Mouse (Mus musculus) embryonic facial prominence, embryonic 14.5 days (tissue): ENCODE measurements around the gene B3gat2. TPM values are rescaled to one million over a fixed set of nuclear protein-coding genes. Genes with fewer than 3 reads are reported as not detected.

Experiments
- ATAC-seq: fragments of 200-750 bp; cut with Nextera tagmentation; 2 replicates; pipeline ENCODE4 v1.8.0; 2017; ENCODE audit warnings: low read depth, moderate number of reproducible peaks, moderate TSS enrichment
- DNase-seq: peaks from one replicate; pipeline ENCODE4 v3.0.0-alpha.2; 2015; ENCODE audit warnings: low spot score
- H3K27ac ChIP-seq: fragments of 300-500 bp; sonication (generic); replicated peaks from 2 replicates; pipeline ENCODE4 v1.5.1; 2014; ENCODE audit warnings: low read depth, mild to moderate bottlenecking, low read length, moderate library complexity
- H3K27me3 ChIP-seq: fragments of 300-500 bp; sonication (generic); replicated peaks from 2 replicates; pipeline ENCODE4 v1.6.1; 2014; ENCODE audit warnings: low read length; ENCODE audit not compliant: control insufficient read depth, insufficient read depth
- H3K36me3 ChIP-seq: fragments of 300-500 bp; sonication (generic); 2 replicates; pipeline ENCODE4 v1.6.1; 2014; ENCODE audit warnings: low read length, mixed read lengths; ENCODE audit not compliant: control insufficient read depth, insufficient read depth
- H3K4me1 ChIP-seq: fragments of 300-500 bp; sonication (generic); 2 replicates; pipeline ENCODE4 v1.6.1; 2014; ENCODE audit warnings: antibody characterized with exemption, low read length; ENCODE audit not compliant: control insufficient read depth, insufficient read depth
- H3K4me2 ChIP-seq: fragments of 300-500 bp; sonication (generic); 2 replicates; pipeline ENCODE4 v1.6.1; 2014; ENCODE audit warnings: low read depth, mild to moderate bottlenecking, low read length, moderate library complexity, mixed read lengths
- H3K4me3 ChIP-seq: fragments of 300-500 bp; sonication (generic); 2 replicates; pipeline ENCODE4 v1.5.1; 2014; ENCODE audit warnings: low read depth, mild to moderate bottlenecking, low read length
- H3K9ac ChIP-seq: fragments of 300-500 bp; sonication (generic); 2 replicates; pipeline ENCODE4 v1.6.1; 2014; ENCODE audit warnings: low read depth, mild to moderate bottlenecking, low read length, moderate library complexity, mixed read lengths
- H3K9me3 ChIP-seq: fragments of 300-500 bp; sonication (generic); 2 replicates; pipeline ENCODE4 v1.6.1; 2016; ENCODE audit warnings: low read length; ENCODE audit not compliant: control insufficient read depth
- WGBS: fragments of 180-500 bp; shearing (Covaris S2); extraction: QIAGEN DNeasy Blood & Tissue Kit; methylation state at CpG from one replicate; pipeline ENCODE4 v1.1.7; 2014; 5-methylcytosine and 5-hydroxymethylcytosine counted together
- polyA plus RNA-seq: library from polyadenylated mRNA; unstranded; fragments of >200 nt; fragmentation: Nextera tagmentation; extraction: Ambion mirVana; gene quantifications from 2 replicates; pipeline ENCODE4 v1.2.1, GENCODE M21; 2014

B3gat2 gene
- polyA plus RNA-seq = 0.64 and 0.84 TPM in 2 replicates

- DNase-seq = peak; percentile 55
- Histone ChIP-seq H3K4me3 (peak within 1 kb of the TSS; percentile 59), H3K4me2 (peak within 1 kb of the TSS; percentile 98), H3K9ac (peak within 1 kb of the TSS; percentile 60), H3K4me1 (no peaks in the 10 kb centered on the region; the same call in 1 of the 2 replicates), H3K36me3 (no peaks in the 10 kb centered on the region), H3K27ac (no peak within 1 kb of the TSS), H3K9me3 (no peaks in the 10 kb centered on the region), H3K27me3 (peaks cover 49% of the 10 kb centered on the region)
- WGBS = under 1% methylated on average over 19 of the region's 34 CpGs
- peak; percentile 64 for ATAC-seq
Observed at GRCm38 (mm10) chr1:23761502-23762135, at the start of gene B3gat2. B3gat2 (plus strand) TSS chr1:23761753.

GRCm38 (mm10) chr1:23720326-23720725 is 41.2 kb upstream of the B3gat2 start:
- Histone ChIP-seq H3K4me3 (no peak overlapping the region), H3K4me1 (no peaks in the 10 kb centered on the region), H3K9me3 (no peaks in the 10 kb centered on the region), H3K4me2 (no peak overlapping the region), H3K36me3 (no peaks in the 10 kb centered on the region), H3K27ac (no peak overlapping the region), H3K27me3 (no peaks in the 10 kb centered on the region), H3K9ac (no peak overlapping the region)
- DNase-seq (no peak), ATAC-seq (no peak)
- WGBS = 78% methylated on average over 8 of the region's 8 CpGs

GRCm38 (mm10) chr1:23721036-23721435 is 40.5 kb upstream of the B3gat2 start:
- no peaks in the 10 kb centered on the region for H3K36me3 ChIP-seq
- H3K4me2 ChIP-seq = no peak overlapping the region
- DNase-seq (no peak), ATAC-seq (no peak)
- no peaks in the 10 kb centered on the region for H3K4me1 ChIP-seq
- no peak overlapping the region for H3K9ac ChIP-seq
- H3K27ac ChIP-seq = no peak overlapping the region
- no peaks in the 10 kb centered on the region for H3K27me3 ChIP-seq
- no peaks in the 10 kb centered on the region for H3K9me3 ChIP-seq
- no peak overlapping the region for H3K4me3 ChIP-seq
- 62% methylated on average over 2 of the region's 2 CpGs for WGBS

- ATAC-seq = no peak
- Histone ChIP-seq H3K9ac (no peak overlapping the region), H3K4me1 (no peaks in the 10 kb centered on the region), H3K4me2 (no peak overlapping the region), H3K4me3 (no peak overlapping the region), H3K9me3 (no peaks in the 10 kb centered on the region), H3K36me3 (no peaks in the 10 kb centered on the region), H3K27ac (no peak overlapping the region), H3K27me3 (no peaks in the 10 kb centered on the region)
- peak; percentile 10 for DNase-seq
- WGBS = 73% methylated on average over 15 of the region's 15 CpGs
Observed at GRCm38 (mm10) chr1:23722469-23723372, 38.8 kb upstream of the B3gat2 start.

GRCm38 (mm10) chr1:23731324-23731723 is 30.2 kb upstream of the B3gat2 start:
- DNase-seq (no peak), ATAC-seq (no peak)
- no peaks in the 10 kb centered on the region for H3K4me1 ChIP-seq
- no peaks in the 10 kb centered on the region for H3K36me3 ChIP-seq
- H3K27ac ChIP-seq = no peak overlapping the region
- WGBS = 90% methylated on average over 5 of the region's 5 CpGs
- no peaks in the 10 kb centered on the region for H3K9me3 ChIP-seq
- no peak overlapping the region for H3K9ac ChIP-seq
- no peak overlapping the region for H3K4me3 ChIP-seq
- H3K4me2 ChIP-seq = no peak overlapping the region
- H3K27me3 ChIP-seq = no peaks in the 10 kb centered on the region

DNA sequence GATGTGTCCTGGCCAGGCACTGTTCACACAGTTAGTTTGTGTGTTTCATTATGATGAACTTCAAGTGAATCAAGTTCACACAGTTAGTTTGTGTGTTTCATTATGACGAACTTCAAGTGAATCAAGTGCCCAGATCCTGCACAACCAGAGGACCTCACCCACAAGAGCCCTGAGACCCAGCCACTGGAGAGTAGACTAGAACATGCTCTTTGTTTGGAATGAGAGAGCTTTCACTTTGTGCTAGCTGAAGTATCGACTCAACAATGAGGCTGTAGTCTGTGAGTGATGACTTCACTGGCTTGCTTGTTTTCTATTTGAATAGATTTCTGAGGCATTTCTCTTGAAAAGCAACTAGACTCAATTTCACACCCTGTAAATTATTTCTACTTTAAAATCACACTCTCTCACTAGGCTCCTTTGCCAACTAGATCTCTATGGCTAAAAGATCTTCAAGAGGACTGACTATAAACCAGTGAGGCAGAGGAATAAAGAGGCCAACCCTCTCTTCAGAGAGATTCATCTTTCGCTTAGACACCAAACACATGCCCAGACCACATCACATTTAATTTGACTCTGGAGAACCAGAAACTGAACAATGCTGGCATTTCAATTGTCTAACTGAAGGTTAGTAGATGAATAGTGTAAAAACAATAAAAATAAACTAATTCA is 10.6 kb upstream of the B3gat2 start:
- WGBS = 77% methylated on average over 3 of the region's 3 CpGs
- ATAC-seq = no peak
- H3K4me2 ChIP-seq = no peak overlapping the region

DNA sequence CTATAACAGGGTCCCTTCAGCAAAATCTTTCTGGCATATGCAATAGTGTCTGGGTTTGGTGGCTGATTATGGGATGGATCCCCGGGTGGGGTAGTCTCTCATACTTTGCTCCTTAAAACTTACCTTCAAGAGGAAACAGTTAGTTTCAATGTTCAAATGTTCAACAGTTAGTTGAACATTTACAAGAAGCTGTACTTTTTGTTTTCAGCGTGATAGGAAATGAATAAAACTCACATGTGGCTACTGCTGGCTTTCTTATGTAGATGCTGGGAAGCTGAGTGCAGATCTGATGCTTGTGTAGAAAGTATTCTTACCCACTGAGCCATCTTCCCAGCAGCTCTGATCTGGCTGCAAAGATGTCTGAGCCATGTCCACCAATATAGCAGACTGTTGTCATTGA is 8.5 kb upstream of the B3gat2 start:
- H3K4me1 ChIP-seq = no peaks in the 10 kb centered on the region
- no peaks in the 10 kb centered on the region for H3K27me3 ChIP-seq
- 69% methylated on average over 2 of the region's 2 CpGs for WGBS
- no peaks in the 10 kb centered on the region for H3K36me3 ChIP-seq
- no peak overlapping the region for H3K4me3 ChIP-seq
- no peak overlapping the region for H3K4me2 ChIP-seq
- no peaks in the 10 kb centered on the region for H3K9me3 ChIP-seq
- DNase-seq (no peak), ATAC-seq (no peak)
- H3K9ac ChIP-seq = no peak overlapping the region
- H3K27ac ChIP-seq = no peak overlapping the region

More for the DNA sequence above, 10.6 kb upstream of the B3gat2 start:
- Histone ChIP-seq H3K9me3 (no peaks in the 10 kb centered on the region), H3K4me3 (no peak overlapping the region), H3K27me3 (no peaks in the 10 kb centered on the region), H3K4me1 (no peaks in the 10 kb centered on the region), H3K27ac (no peak overlapping the region), H3K36me3 (no peaks in the 10 kb centered on the region), H3K9ac (no peak overlapping the region)
- no peak for DNase-seq

GRCm38 (mm10) chr1:23753591-23753990 is 8.0 kb upstream of the B3gat2 start:
- no peak overlapping the region for H3K9ac ChIP-seq
- no peaks in the 10 kb centered on the region for H3K4me1 ChIP-seq
- no peaks in the 10 kb centered on the region for H3K9me3 ChIP-seq
- ATAC-seq = no peak
- H3K36me3 ChIP-seq = no peaks in the 10 kb centered on the region
- no peaks in the 10 kb centered on the region for H3K27me3 ChIP-seq
- H3K4me3 ChIP-seq = no peak overlapping the region
- WGBS = 86% methylated on average over 6 of the region's 6 CpGs
- H3K4me2 ChIP-seq = no peak overlapping the region
- no peak overlapping the region for H3K27ac ChIP-seq
- DNase-seq = no peak
